Mouse (Mus musculus) brain, embryonic 14.5 days (tissue): ENCODE data around the gene Usp1.

ENCODE experiments used
- CTCF ChIP-seq: fragments of 200-500 bp; IDR thresholded peaks from 2 replicates; pipeline ENCODE4 v1.5.1; 2012; ENCODE audit warnings: inconsistent platforms, mild to moderate bottlenecking, moderate library complexity, borderline replicate concordance; ENCODE audit not compliant: insufficient read depth, insufficient read length; ENCODE audit errors: extremely low read depth
- POLR2A ChIP-seq: fragments of 200-500 bp; IDR thresholded peaks from 2 replicates; pipeline ENCODE4 v1.6.1; 2012; ENCODE audit warnings: mild to moderate bottlenecking, inconsistent platforms, borderline replicate concordance; ENCODE audit not compliant: poor library complexity, insufficient read depth, insufficient read length, severe bottlenecking; ENCODE audit errors: extremely low read depth

- TF ChIP-seq CTCF (no peak), POLR2A (no peak)
Observed at GRCm38 (mm10) chr4:98917724-98918123, 5.9 kb upstream of the Usp1 start.
